Mouse (Mus musculus): Measurements from ENCODE around the gene Tanc2.

The Tanc2 gene

DNA sequence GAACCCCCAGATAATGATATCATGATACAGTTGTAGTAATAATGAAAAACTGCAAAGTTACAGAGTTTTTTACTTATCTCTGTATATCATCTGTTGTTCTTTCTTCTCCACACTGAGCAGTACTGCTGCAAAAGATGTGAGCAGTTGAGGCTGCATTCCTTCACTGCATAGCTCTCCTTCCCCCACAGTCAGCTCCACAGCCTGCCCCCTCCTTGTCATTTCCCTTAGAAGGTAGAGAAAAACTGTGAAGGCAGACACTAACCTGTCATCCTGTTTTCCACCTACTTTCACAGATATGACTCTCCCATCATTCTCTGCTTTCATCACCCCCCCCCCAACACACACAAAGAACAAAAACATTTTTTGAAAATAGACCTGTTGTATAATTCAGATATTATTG, 248.2 kb downstream of the Tanc2 start:
- no peak for DNase-seq

DNA sequence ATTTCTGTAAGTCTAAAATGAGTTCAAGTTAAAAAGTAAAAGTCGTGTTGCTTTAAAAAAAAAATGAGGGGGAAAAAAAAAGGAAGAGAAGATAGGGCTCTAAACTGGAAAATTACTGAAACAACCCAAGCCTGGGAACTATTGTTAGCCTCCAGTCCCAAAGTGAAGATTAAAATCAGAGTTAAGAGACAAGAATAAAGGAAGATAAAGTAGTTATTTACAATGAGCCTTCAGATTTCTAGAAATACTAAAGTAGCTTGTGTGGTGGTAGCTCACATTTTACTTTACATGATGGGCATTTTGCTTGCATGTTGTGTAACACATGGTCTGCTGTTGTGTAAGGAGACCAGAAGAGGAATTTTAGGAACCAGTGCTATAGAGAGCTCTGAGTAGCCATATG, 256.1 kb downstream of the Tanc2 start:
- DNase-seq, result no peak

DNA sequence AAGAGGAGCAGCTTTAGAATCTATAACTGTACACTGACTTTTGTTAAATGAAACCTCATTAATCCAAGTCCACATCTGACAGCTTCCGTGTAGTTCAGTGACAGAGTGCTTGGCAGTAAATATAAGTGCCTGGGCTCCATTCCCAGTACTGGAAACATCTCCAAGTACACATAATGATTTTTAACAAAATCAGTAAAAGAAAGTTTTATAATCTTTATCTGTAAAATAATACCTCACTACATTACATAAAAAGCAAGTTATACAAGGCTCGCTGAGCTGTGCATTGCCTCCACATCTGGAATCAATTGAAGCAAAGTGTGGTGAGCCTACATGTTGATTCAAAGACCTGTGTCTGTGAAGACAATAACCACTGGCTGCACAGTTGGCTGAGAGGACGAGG, 265.7 kb downstream of the Tanc2 start:
- no peak for DNase-seq

DNA sequence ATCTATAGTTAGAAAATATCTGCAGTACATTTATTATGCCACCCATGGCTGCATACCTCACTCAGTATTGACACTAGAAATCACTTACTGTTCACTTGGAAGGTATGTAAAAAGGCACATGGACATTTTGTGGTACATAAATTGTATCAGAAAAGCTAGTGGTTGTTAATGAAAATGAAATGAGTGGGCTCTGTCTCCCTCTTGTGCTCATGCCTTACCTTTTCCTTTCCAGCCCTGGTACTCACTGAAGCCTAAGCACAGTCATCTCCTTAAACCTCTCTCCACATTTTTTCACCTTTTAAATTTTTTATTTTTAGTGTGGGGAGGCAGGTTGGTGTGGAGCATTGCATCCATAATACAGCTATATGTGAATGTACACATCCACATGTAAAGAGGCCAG, 268.3 kb downstream of the Tanc2 start:
- DNase-seq, result no peak

DNA sequence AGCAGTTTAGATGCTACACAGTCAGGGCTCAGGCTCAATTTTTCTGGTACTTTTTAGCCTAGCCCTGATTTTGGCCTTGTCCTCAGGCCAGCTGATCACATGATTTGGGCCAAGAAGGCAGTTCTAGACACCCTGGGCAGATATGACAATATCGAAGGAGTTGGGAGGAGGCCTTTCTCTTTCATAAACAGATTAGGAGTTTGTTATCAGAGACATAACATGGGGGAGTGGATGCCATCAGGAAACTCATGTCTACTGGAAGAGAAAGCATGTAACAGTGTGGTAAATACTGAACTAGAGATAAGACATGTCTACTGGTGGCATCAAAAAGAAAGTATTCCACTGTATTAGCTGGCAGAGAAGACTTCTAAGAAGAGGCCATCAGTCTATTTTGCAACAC, 295.8 kb downstream of the Tanc2 start:
- DNase-seq, result no peak

DNA sequence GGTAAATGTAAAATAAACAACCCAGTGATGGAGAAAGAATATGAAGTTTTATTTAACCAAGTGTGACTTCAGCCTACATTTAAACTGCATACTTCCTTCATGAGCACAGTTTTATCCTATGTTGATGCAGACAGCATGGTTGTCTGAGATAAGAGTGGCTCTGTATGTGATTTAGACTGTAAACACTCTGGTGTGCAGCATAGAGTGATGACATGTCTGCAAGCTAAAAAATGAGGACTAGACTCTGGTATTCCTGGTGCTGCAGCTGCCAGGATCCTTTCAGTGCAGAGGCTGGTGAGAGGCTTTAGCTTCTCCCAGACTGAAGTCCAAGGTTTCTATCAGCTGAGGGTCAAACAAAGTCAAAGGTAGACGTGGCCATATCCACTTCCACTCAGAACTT, 297.5 kb downstream of the Tanc2 start:
- DNase-seq, result no peak

DNA sequence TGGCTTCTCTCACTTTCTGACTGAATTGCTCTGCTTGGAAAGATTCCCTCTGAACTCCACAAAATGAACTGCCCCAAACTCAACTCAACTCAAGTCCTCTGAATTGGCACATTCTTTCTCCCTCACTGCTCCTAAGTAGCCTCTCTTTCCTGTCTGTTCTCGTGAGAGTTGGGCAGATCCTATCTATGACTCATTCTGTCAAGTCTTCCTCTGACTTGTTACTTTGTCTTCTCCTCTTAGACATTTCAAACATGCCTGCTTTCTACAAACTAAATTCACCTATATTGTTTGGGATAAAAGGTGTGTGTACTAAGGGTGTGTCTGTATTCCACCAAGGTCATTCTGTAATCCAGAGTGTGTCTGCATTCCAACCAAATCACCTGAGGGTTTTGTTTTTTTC, 309.4 kb downstream of the Tanc2 start:
- DNase-seq, result no peak

DNA sequence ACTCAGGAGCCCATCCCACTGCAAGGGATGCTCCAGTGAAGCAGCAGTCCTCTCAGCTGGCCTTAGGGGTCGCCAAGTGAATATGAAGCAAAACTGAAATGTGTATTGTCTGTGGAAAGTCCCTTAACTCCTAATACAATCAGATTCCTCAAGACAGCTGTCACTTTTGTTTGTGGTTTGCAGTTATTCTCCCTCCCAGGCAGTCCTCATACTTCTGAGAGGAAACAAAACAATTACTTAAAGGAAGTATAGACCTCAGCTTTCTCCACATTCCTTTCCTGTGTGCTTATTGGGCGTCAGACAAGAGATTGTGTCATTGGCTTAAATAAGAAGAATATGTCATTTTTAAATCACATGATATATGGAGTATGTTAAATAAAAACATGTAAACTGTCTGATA, 311.7 kb downstream of the Tanc2 start:
- DNase-seq, result no peak

DNA sequence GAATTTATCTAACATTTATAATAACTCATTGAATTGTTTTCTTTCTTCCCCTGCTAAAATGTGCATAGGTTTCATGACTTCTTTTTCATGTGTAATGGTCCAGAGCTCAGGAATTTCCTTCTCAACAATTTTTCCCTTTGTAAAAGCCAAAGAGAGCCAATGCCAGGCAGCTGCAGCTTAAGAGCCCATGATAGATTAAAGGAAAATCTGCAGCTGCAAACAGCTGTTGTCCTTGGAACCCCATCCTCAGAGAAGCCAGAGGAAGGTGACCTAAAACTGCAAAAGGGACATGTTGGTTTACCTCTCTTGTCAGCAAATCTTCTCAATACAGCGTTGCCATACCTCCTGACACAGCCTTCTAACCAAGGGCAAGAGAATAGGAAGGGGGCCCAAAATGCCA, 313.2 kb downstream of the Tanc2 start:
- no peak for DNase-seq

DNA sequence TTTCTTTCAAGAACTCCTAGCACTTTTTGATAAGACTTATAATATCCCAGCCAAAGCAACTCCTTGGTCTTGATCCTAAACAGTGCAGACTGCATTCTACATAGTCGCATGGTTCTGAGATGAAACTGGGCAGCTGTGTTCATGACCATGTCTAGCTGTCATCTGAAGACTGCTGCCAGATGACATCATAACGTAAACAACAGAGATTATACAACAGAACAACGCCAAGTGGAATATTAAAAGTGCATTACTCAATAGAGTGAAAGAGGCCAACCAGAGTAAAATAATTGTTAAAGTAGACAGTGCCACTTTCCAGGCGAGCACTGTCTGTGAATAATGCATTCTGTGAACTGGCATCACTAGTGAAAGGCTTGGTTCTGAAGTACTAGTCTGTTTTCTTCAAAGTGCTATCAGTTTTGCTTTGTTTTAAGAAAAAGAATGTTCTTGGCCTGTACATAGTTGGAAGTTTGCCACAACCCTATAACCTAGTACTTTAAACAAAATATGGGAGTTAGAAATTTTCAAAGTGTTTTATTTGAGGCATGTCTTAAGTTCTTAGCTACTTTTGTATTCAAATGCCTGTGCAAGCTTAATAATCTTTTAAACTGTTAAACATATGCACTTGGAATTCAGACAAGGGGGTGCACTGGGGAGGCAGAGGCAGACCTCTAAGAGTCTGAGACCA, 315.9 kb downstream of the Tanc2 start:
- no peak for DNase-seq

DNA sequence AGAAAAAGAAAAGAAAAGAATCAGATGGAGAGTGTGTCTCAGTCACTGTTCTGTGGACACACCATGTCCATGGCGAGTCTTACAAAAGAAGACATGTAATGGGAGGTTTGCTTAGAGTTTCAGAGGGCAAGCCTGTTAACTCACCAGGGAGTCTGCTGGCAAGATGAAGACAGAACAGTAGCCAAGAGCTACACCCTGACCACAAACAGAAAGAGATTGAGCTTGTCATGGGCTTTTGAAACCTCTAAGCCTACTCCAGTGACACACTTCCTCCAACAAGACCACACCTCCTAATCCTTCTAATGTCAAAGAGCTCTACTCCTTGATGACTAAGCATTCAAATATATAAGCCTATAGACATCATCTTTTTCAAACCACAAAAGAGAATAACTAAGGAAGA, 317.6 kb downstream of the Tanc2 start:
- DNase-seq, result no peak

DNA sequence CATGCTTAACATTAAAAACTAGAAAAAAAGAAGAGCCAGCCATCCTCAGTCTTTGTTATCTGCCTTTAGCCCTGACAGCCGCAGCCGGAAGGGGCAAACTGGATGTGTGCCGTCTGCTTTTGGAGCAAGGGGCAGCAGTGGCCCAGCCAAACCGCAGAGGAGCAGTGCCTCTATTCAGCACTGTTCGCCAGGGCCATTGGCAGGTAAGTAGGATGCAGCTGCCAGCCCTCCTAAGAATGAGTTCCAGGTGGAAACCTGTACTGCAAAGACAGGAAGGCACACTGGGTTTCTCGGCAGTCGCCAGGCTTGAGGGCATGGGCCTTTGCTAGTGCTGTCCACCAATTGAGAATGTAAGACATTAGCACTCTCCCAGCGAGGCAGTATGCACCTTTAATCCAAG, 319.1 kb downstream of the Tanc2 start:
- DNase-seq, result no peak

DNA sequence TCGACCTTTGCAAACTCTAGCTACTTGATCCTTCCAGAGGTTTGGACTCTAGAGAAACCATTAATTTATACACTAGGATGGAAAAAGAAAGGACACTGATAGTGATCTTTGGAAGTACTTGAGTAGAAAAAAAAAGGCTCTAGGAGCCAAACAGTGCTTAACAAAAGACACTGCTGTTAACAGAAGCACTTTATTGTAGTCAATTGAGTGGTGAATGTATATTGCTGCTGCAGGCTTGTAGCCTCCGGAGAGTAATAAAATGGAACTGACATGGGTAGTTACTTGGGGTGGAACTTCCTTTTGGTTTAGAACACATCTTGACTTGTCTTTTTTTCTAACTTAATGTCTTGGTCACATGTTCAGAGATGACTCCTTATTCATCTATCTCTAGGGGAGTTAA, 319.8 kb downstream of the Tanc2 start:
- DNase-seq, result no peak

DNA sequence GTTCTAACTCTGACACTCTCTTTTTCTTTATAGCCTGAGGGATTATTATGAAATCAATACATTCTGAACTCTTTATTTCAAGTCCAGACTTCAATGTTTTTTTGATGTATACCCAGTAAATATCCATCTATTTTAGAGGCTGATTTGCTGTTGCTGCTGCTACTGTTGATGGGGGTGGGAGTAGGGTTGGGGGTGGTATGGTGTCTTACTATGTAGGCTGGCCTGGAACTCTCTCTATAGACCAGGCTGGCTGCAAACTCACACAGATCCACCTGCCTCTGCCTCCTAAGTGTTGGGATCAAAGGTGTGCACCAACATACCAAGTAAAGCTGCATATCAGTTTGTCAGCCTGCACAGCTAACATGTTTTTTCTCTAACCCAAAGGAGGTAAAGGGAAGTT, 321.4 kb downstream of the Tanc2 start:
- no peak for DNase-seq

DNA sequence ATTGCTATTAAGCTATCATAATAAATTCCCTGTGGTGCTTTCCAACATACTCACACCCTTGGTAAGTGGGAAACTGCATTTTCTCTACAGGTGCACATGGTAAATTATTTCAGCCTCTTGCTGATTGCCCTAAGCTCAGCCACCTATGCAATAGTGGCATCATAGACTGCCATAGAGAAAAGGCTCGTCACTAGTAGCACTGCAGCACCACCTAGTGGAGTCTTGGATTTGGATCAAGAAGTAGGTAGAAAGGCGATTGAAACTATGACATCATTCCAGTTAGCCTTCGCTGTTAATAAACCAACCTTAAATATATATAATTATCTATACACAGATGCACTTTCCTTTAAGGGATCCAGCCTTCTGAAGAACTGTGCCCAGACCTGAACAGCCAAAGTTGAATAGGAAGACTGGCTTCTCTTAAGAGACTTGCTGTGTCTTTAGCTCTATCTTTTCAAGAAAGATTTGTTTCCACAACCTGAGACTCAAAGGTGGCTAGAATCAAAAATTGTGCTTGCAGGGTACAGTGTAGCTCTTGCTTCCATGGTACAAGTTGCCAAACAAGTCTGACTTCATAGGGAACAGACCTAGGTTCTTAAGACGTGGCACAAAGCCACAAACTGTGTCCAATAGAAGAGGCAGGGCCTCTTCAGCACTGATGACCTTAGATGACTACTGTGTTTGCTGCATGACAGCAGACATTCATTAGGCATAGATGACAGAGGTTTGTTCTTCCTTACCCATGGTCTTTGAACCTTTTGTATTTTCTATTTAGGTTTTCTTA, 322.0 kb downstream of the Tanc2 start:
- DNase-seq, result peak; percentile 85

DNA sequence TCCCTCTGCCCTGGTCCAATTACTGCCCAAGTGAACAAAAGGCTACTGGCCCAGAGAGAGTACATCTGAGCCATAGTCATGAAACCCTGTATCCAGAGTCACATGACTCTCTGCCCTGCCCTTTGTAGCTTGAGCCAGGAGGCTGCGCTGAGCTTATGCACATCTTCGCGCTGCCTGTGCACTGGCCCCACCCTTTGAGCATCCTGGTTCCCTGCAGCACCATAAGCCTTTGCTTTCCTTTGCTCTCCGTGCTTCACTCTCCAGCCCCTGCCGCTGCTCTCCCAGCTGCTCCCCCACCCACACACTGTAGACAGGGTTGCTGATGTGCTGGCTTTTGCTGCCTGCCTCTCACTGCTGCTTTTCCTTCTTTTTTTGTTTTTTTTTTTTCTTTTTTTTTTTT, 323.8 kb downstream of the Tanc2 start:
- no peak for DNase-seq

DNA sequence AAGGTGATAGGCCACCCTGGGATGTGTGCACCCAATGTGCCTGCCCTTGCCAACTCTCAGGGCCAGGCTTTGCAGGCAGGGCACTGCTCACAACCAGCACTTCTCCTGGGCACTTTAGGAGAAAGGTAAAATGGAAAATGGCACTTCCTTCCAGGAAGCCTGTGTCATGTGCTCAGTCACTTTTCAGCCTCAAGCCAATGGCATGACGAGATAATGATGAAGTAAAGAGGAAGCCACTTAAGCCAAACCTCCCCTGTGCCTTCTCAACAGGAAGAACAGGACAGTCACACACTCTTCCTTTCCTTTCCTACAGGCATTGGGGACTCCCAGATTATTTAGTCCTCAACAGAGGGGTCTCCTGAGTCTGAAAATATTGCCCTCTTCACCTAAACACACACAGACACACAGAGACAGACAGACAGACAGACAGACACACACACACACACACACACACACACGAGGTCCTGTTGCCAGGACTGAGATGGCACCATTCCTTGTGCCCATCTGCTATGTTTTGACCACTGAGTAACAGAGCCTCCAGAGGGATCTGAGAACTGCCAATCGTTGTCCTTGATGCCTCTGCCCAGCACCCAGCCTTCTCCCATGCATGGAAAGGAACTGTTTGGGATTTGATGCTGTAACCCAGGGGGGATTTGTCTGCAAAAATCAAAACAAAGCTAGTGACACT, 330.5 kb downstream of the Tanc2 start:
- DNase-seq, result no peak

DNA sequence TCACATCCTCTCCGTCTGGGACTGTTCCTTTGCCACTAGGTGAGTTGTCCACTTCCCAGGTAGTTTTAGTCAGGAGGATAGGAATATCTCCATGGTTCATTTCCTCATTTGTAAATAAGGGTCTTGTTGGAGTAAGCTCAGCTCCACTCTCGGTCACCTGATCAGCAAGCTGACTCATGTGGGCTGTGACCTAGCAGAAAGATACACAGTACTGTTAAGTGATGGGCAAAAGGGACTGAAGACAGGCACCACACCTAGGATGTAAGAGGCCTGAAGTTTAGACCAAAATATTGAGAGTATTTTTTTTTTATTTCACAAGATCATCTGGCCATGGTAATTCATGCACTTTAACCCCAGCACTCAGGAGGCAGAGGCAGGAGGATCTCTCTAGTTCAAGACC, 331.1 kb downstream of the Tanc2 start:
- DNase-seq, result no peak

DNA sequence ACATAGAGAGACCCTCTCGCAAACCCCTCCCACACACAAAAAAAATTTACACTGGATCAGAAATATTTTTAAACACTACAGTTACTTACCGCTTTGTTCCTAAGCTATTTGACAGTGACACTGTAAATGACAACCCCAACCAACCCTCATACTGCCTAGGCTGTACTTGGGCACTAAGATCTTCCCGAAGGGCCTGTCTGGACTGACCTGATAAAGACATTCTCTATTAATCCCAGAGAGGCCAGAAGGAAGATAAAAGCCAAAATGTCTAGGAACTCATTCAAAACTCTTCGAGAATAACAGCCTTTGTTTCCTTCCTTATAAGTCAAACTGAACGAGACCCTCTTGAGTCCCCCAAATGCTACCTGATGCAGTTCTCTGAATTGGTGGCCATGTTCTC, 331.5 kb downstream of the Tanc2 start:
- DNase-seq, result no peak

DNA sequence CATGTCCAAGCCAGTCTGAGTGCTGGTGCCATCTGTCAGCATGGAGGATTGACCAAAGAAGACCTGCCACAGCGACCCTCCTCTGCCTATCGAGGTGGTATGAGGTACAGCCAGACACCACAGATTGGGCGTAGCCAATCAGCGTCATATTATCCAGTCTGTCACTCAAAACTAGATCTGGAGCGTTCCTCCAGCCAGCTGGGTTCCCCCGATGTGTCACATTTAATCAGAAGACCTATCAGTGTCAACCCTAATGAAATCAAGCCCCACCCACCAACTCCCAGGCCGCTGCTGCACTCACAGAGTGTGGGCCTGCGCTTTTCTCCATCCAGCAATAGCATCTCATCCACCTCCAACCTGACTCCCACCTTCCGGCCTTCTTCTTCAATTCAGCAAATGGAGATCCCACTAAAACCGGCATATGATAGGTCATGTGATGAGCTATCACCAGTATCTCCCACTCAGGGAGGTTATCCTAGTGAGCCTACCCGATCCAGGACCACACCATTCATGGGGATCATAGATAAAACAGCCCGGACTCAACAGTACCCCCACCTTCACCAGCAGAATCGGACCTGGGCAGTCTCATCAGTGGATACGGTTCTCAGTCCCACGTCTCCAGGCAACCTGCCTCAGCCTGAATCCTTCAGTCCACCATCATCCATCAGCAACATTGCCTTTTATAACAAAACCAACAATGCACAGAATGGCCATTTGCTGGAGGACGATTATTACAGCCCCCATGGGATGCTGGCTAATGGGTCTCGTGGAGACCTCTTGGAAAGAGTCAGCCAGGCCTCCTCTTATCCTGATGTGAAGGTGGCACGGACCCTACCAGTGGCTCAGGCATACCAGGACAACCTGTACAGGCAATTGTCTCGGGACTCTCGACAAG, 333.2 kb downstream of the Tanc2 start:
- no peak for DNase-seq

DNA sequence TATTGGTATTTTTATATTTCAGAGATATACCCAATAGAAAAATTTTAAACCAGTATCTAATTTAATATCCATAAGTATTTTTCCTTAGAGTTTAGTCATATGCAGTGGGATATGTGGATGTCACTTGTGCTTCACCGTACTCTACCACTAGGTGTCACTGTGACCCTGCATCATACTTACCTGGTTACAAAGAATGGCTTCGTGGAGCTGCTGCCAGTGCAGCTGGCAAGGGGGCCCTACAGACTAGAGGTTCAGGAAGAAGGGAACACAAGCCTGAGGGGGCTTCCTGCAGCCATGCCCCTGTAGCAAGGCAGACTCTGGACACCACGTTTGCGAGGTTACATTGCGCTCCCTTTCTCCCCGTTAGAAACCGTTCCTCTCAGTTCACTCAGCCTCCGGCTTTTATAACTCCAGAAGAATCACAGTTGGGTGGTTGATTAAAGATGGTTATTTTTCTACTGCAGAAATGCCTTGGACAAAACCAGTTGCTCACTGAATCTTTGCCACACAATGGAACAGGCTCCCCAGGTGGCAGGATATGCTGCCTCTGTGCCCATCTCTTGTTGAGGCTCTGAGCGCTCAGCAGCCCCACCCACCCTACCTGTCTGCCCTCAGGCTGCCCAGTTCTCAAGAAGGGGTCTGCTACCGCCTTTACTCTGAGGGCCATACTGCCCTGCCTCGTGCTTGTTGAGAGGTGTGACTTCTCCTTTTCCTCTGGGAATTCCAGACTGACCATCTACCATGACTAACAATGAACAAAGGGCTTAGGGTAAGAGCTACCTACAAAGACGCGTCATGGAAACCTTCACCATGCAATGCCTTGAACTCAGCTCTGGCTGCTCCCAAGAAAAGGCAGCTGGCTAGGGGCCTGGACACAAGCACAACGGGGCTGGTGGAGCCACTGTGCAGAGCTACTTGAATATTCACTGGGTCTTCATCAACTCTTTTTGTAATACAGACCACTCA, 337.6 kb downstream of the Tanc2 start:
- peak; percentile 87 for DNase-seq

DNA sequence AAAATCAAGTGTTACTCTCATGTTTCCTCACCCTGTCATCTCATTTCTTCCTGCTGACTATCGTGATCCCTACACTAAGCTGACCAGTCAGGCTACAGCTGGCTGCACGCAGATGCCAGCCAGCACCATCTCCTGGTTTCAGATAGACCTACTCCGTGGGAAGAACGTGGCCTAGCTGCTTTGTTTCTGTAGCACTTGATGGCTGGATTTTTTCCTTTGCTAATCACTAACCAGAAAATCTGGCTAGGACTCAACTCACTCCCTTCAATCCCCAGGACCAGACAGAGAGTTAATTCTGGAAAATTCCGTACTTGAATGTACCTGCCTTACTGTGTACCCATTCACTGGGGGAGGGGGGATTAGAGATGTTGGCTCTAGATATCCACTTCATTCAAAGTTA, 338.4 kb downstream of the Tanc2 start:
- no peak for DNase-seq

Data from retina, postnatal 1 day (tissue).